Mouse (Mus musculus) intestine, embryonic 14.5 days (tissue): ENCODE measurements around the gene 1700008O03Rik. TPM values are rescaled to one million over a fixed set of nuclear protein-coding genes. Genes with fewer than 3 reads are reported as not detected.

Experiments used
- ATAC-seq: fragments of 200-750 bp; cut with Nextera tagmentation; replicated peaks from 2 replicates; pipeline ENCODE4 v1.8.0; 2017; ENCODE audit warnings: low read depth, moderate number of reproducible peaks, moderate TSS enrichment, moderate library complexity; ENCODE audit not compliant: low FRiP score, low TSS enrichment
- DNase-seq: peaks from one replicate; pipeline ENCODE4 v3.0.0-alpha.2; 2018; ENCODE audit warnings: low spot score
- H3K27ac ChIP-seq: fragments of 300-500 bp; sonication (generic); 2 replicates; pipeline ENCODE4 v1.5.1; 2014; ENCODE audit warnings: low read depth, mild to moderate bottlenecking, control low read depth
- H3K27me3 ChIP-seq: fragments of 300-500 bp; sonication (generic); replicated peaks from 2 replicates; pipeline ENCODE4 v1.6.1; 2014; ENCODE audit warnings: low read length, control low read depth; ENCODE audit not compliant: control insufficient read depth, insufficient read depth
- H3K36me3 ChIP-seq: fragments of 300-500 bp; sonication (generic); 2 replicates; pipeline ENCODE4 v1.6.1; 2014; ENCODE audit warnings: low read length, control low read depth; ENCODE audit not compliant: control insufficient read depth, insufficient read depth
- H3K4me1 ChIP-seq: fragments of 300-500 bp; sonication (generic); replicated peaks from 2 replicates; pipeline ENCODE4 v1.6.1; 2014; ENCODE audit warnings: low read length, control low read depth, mixed read lengths; ENCODE audit not compliant: control insufficient read depth, insufficient read depth
- H3K4me2 ChIP-seq: fragments of 300-500 bp; sonication (generic); 2 replicates; pipeline ENCODE4 v1.6.1; 2014; ENCODE audit warnings: low read length
- H3K4me3 ChIP-seq: fragments of 300-500 bp; sonication (generic); 2 replicates; pipeline ENCODE4 v1.5.1; 2014; ENCODE audit warnings: low read depth, low read length, control low read depth, mixed read lengths
- H3K9ac ChIP-seq: fragments of 300-500 bp; sonication (generic); 2 replicates; pipeline ENCODE4 v1.6.1; 2014; ENCODE audit warnings: mild to moderate bottlenecking, low read length
- H3K9me3 ChIP-seq: fragments of 300-500 bp; sonication (generic); 2 replicates; pipeline ENCODE4 v1.6.1; 2016; ENCODE audit warnings: low read length, control low read depth; ENCODE audit not compliant: control insufficient read depth
- WGBS: fragments of 180-500 bp; shearing (Covaris S2); extraction: QIAGEN DNeasy Blood & Tissue Kit; methylation state at CpG from one replicate; pipeline ENCODE4 v1.1.7; 2014; 5-methylcytosine and 5-hydroxymethylcytosine counted together
- polyA plus RNA-seq: library from polyadenylated mRNA; unstranded; fragments of >200 nt; fragmentation: Nextera tagmentation; extraction: Ambion mirVana; gene quantifications from 2 replicates; pipeline ENCODE4 v1.2.1, GENCODE M21; 2014

The 1700008O03Rik gene
- polyA plus RNA-seq, 1 experiment from 2014 or later = 1.5 TPM

DNA sequence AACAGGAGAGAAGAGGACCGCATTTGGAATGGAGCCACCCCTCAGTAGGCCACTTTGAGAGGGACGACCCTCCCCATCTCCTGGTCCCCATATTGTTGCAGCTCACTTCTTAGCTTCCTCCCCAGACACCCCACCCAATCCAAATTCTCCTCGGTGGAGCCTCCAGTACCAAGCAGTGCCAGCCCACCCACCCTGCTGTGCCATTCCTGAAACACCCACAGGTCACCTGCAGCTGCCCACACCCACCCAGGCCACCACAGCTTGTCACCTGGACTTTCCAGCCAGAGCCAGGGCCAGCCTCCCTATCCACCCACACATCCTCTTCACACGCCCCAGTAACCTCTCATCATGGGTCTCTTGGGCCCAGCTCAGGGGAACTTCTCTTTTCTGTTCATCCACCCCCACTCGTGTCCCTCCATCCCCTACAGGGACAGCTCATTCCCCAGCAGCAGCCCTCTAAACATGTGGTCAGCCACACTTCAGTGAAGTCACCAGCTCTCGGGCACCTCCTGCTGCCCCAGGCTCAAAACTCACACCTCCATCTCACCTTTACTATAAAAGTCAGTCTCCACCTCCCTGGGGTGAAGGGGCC is 73.8 kb downstream of the 1700008O03Rik start:
- no peak overlapping the region for H3K9ac ChIP-seq
- no peaks in the 10 kb centered on the region for H3K36me3 ChIP-seq
- H3K4me2 ChIP-seq = peak overlapping the region; percentile 98
- 23% methylated on average over 6 of the region's 6 CpGs for WGBS
- DNase-seq (no peak), ATAC-seq (no peak)
- H3K4me1 ChIP-seq = peaks cover 26% of the 10 kb centered on the region
- no peaks in the 10 kb centered on the region for H3K27me3 ChIP-seq
- no peaks in the 10 kb centered on the region for H3K9me3 ChIP-seq
- H3K27ac ChIP-seq = no peak overlapping the region
- H3K4me3 ChIP-seq = no peak overlapping the region

DNA sequence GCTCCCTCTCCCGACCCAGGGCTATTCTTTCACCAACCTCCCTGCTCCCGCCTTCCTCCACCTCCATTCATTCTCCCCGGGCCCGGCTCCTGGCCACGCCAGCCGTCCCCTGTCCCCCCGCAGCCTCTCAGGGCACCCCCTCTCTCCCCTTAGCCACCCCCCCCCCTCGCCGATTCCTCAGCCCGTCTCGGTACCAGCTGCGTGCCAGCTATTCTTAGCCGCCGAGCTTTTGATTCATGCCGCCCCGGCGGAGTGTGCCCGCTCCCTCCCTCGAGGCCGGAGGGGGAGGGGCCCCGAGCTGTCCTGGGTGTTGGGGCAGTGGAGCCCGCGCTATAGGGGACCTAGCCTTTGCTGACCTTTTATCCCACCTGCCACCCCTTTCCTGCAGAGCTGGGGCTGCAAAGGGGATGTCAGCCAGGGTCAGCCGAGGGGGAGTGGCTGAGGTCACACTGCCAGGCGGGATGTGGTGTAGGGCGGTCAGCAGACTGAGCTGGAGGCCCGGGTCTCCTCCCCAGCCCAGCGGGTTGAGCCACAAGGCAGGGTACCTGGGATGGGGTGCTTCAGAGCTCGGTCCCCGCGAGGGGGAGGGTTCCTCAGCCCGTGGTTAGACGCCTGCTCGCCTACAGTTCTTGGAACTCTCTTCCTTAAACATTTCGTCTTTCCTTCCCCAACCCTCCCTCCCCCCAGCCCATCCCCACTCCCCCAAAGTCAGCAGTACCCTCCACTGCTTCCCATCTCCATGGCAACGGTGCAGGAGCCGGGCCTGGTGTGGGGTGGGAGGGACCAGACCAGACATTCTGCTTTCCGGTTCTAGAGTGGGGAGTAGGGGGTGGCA is 74.5 kb downstream of the 1700008O03Rik start:
- Histone ChIP-seq H3K27ac (no peak overlapping the region), H3K4me3 (peak overlapping the region; percentile 46), H3K9ac (peak overlapping the region; percentile 37), H3K36me3 (no peaks in the 10 kb centered on the region), H3K9me3 (no peaks in the 10 kb centered on the region), H3K27me3 (no peaks in the 10 kb centered on the region), H3K4me1 (peaks cover 30% of the 10 kb centered on the region), H3K4me2 (peak overlapping the region; percentile 98)
- no peak for DNase-seq
- 3% methylated on average over 37 of the region's 38 CpGs for WGBS
- peak; percentile 20 for ATAC-seq

DNA sequence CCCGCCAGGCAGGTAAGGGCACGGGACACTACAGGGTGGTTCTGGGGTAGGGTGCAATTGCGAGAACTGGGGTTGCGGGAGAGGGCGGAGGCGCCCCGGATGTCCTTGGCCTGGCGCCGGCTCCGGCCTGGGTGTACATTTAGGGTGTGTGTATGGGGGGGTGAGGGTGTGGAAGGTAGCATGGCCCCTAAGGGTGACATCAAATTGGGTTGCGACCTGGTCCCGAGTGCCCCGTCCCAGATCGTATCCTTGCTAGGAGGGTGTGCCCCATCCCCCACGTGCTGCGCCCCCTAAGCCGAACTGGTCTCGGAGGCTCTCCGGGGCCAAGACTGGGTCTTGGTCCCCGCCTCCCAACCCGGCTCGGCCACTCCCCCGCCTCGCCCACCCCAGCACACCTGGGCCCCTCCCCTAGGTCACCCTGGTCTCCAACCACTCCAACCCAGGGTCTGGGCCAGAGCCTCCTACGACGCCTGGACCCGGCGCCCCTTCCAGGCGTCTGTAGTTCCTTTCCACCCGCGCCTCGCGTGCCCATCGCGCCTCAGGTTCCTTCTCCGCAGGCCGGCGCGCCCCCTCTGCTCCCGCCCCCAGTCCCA is 75.2 kb downstream of the 1700008O03Rik start:
- Histone ChIP-seq H3K4me1 (peaks cover 36% of the 10 kb centered on the region), H3K36me3 (no peaks in the 10 kb centered on the region), H3K27me3 (no peaks in the 10 kb centered on the region), H3K9me3 (no peaks in the 10 kb centered on the region), H3K27ac (no peak overlapping the region), H3K9ac (peak overlapping the region; percentile 37), H3K4me2 (peak overlapping the region; percentile 98), H3K4me3 (peak overlapping the region; percentile 46)
- WGBS = 2% methylated on average over 36 of the region's 40 CpGs
- ATAC-seq = peak; percentile 29
- DNase-seq = peak; percentile 58

Other genes starting within 250 kb of the 1700008O03Rik start
- gene Klk1b16, start 249.1 kb downstream of the 1700008O03Rik start, polyA plus RNA-seq = not detected in 2 replicates
- not detected in 2 replicates for gene Klk1b24, start 197.6 kb downstream of the 1700008O03Rik start, polyA plus RNA-seq
- not detected in 2 replicates for gene Klk1b3, start 187.6 kb downstream of the 1700008O03Rik start, polyA plus RNA-seq
- gene Klk1b4, start 178.4 kb downstream of the 1700008O03Rik start, polyA plus RNA-seq = not detected in 2 replicates
- not detected in 2 replicates for gene Klk1b5, start 169.9 kb downstream of the 1700008O03Rik start, polyA plus RNA-seq
- gene Klk1, start 160.5 kb downstream of the 1700008O03Rik start, polyA plus RNA-seq = 0.39 and 1.8 TPM in 2 replicates
- gene Gm36864, start 149.6 kb downstream of the 1700008O03Rik start, polyA plus RNA-seq = not detected in 2 replicates
- 1.1 and 1.6 TPM in 2 replicates for gene 1700028J19Rik, start 139.1 kb downstream of the 1700008O03Rik start, polyA plus RNA-seq
- gene 2410002F23Rik, start 139.1 kb downstream of the 1700008O03Rik start, polyA plus RNA-seq = 124 and 129 TPM in 2 replicates
- not detected in 2 replicates for gene Acp4, start 128.4 kb downstream of the 1700008O03Rik start, polyA plus RNA-seq
- gene Gm15517, start 124.4 kb downstream of the 1700008O03Rik start, polyA plus RNA-seq = not detected in 2 replicates
- 5.4 and 6.3 TPM in 2 replicates for gene Clec11a, start 78.9 kb downstream of the 1700008O03Rik start, polyA plus RNA-seq
- 3.0 and 3.3 TPM in 2 replicates for gene Shank1, start 75.6 kb downstream of the 1700008O03Rik start, polyA plus RNA-seq
- gene Syt3, start 1.7 kb downstream of the 1700008O03Rik start, polyA plus RNA-seq = 1.6 and 1.7 TPM in 2 replicates
- 1.3 TPM in 2 replicates for gene Lrrc4b, start 43.2 kb upstream of the 1700008O03Rik start, polyA plus RNA-seq
- gene Aspdh, start 79.6 kb upstream of the 1700008O03Rik start, polyA plus RNA-seq = 0.65 TPM in 1 of 2 replicates, not detected in the other
- gene Josd2, start 82.2 kb upstream of the 1700008O03Rik start, polyA plus RNA-seq = 72.1 and 77.0 TPM in 2 replicates
- gene Emc10, start 110.7 kb upstream of the 1700008O03Rik start, polyA plus RNA-seq = 107 and 116 TPM in 2 replicates
- gene Fam71e1, start 110.8 kb upstream of the 1700008O03Rik start, polyA plus RNA-seq = 10.2 and 11.5 TPM in 2 replicates
- gene Mybpc2, start 138.8 kb upstream of the 1700008O03Rik start, polyA plus RNA-seq = 0.28 and 0.32 TPM in 2 replicates
- 0.12 and 0.20 TPM in 2 replicates for gene Spib, start 146.3 kb upstream of the 1700008O03Rik start, polyA plus RNA-seq
- 74.7 and 75.2 TPM in 2 replicates for gene Pold1, start 163.0 kb upstream of the 1700008O03Rik start, polyA plus RNA-seq
- gene Nr1h2, start 168.1 kb upstream of the 1700008O03Rik start, polyA plus RNA-seq = 69.4 and 70.6 TPM in 2 replicates
- gene Napsa, start 186.6 kb upstream of the 1700008O03Rik start, polyA plus RNA-seq = 1.6 and 1.7 TPM in 2 replicates
- 0.19 and 0.26 TPM in 2 replicates for gene Kcnc3, start 204.8 kb upstream of the 1700008O03Rik start, polyA plus RNA-seq